Mouse (Mus musculus) ES-E14 (cell line): ENCODE data around the gene Lamp1. TPM values are rescaled to one million over a fixed set of nuclear protein-coding genes. Genes with fewer than 3 reads are reported as not detected.

Experiments
- DNase-seq: peaks from one replicate; pipeline ENCODE4 v3.0.0-alpha.2; 2013; ENCODE audit warnings: low read depth, low spot score
- H3K27ac ChIP-seq: 2 replicates; pipeline ENCODE4 v1.5.1; 2012; ENCODE audit warnings: low read depth, mild to moderate bottlenecking, low read length, moderate library complexity, mixed read lengths; ENCODE audit not compliant: poor library complexity, insufficient read depth, severe bottlenecking
- H3K36me3 ChIP-seq: 2 replicates; pipeline ENCODE4 v1.6.1; 2012; ENCODE audit warnings: mild to moderate bottlenecking, low read length, moderate library complexity, mixed read lengths; ENCODE audit not compliant: control insufficient read depth, poor library complexity, insufficient read depth, severe bottlenecking
- H3K4me1 ChIP-seq, 2 experiments: fragments of 150-350 bp in 1 of 2; sonication (generic) in 1 of 2; 2 replicates each; pipeline ENCODE4 v1.6.1; 2012; ENCODE audit warnings: low read length in 2 of 2, mild to moderate bottlenecking in 1 of 2, mixed read lengths in 1 of 2; ENCODE audit not compliant: control insufficient read depth in 2 of 2, insufficient read depth in 2 of 2, poor library complexity in 1 of 2
- H3K4me3 ChIP-seq, 2 experiments: fragments of 150-350 bp in 1 of 2; sonication (generic) in 1 of 2; 2 replicates each; pipeline ENCODE4 v1.5.1; 2012; ENCODE audit warnings: low read length in 2 of 2, low read depth in 1 of 2, mild to moderate bottlenecking in 1 of 2, mixed read lengths in 1 of 2; ENCODE audit not compliant: insufficient read depth in 1 of 2, poor library complexity in 1 of 2, severe bottlenecking in 1 of 2
- H3K9ac ChIP-seq: 2 replicates; pipeline ENCODE4 v1.6.1; 2012; ENCODE audit warnings: low read depth, mild to moderate bottlenecking, low read length, mixed read lengths; ENCODE audit not compliant: poor library complexity, insufficient read depth, severe bottlenecking
- H3K9me3 ChIP-seq: fragments of 150-350 bp; sonication (generic); 2 replicates; pipeline ENCODE4 v1.6.1; 2012; ENCODE audit warnings: low read depth, mild to moderate bottlenecking, low read length; ENCODE audit not compliant: control insufficient read depth, insufficient read depth
- CHD2 ChIP-seq: IDR thresholded peaks from 2 replicates; pipeline ENCODE4 v1.6.1; 2014; ENCODE audit warnings: mild to moderate bottlenecking, low read depth, low read length, inconsistent platforms
- HCFC1 ChIP-seq: IDR thresholded peaks from 2 replicates; pipeline ENCODE4 v1.6.1; 2012; ENCODE audit warnings: low read length, inconsistent platforms, borderline replicate concordance; ENCODE audit not compliant: insufficient read depth
- MAFK ChIP-seq: IDR thresholded peaks from 2 replicates; pipeline ENCODE4 v1.6.1; 2014; ENCODE audit warnings: mild to moderate bottlenecking, low read depth, low read length, inconsistent platforms; ENCODE audit not compliant: insufficient read depth
- ZC3H11A ChIP-seq: IDR thresholded peaks from 2 replicates; pipeline ENCODE4 v1.6.1; 2012; ENCODE audit warnings: low read depth, mild to moderate bottlenecking, inconsistent platforms, low read length, borderline replicate concordance
- ZNF384 ChIP-seq: IDR thresholded peaks from 2 replicates; pipeline ENCODE4 v1.6.1; 2012; ENCODE audit warnings: low read depth, low read length, inconsistent platforms
- in situ Hi-C, 2 experiments: fragments of 600-800 bp; cut with MboI; formaldehyde crosslinking; loops; one replicate each; pipeline ENCODE4 v1.15.1; 2025; ENCODE audit warnings: low sequenced_read_pairs in 2 of 2, inconsistent platforms in 1 of 2; ENCODE audit not compliant: unreplicated experiment in 2 of 2
- total RNA-seq: library from RNA; depleted of rRNA; stranded (reverse); fragments of 300-350 nt; gene quantifications from 2 replicates; pipeline ENCODE4 v1.2.3, GENCODE M21; 2012

The Lamp1 gene
- total RNA-seq, 1 experiment = 559 TPM

DNA sequence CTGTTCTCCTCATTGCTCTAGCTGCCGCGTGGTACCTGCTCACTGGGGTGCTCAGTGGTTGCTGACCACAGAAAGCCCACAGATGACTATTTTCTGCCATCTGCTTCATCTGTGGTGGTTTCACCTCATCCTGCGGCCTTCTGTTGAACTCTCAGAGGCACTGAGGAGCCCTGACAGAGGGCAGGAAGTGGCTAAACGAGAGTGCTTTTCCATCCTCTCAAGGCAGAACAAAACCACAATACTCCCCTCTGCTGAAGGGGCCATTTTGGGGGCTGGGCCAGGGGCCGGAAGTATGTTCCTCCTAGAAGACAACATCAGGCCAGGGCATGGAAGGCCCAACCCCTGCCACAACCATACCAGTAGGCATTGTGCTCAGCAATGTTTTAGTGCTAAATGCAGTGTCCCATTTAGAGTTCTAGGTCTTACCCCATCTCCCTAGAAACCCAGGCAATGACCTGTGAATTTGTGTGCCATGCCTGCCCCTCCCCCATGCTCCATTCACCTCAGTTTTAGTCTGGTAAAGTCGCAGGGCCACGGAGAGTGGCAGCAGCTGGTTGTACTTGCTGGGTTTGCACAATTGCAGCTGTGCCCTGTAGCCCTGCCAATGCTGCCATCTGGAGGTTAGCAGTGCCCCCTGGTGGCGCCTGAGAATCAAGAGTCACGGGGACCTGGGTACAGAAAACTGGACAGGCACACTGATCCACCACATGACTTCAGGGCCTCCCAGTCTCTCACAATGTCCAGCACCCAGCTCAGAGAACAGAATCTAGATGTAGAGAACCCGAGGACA lies 54.7 kb downstream of the Lamp1 start:
- Histone ChIP-seq H3K4me1 (peaks cover 9 to 18% of the 10 kb centered on the region in 2 experiments), H3K9ac (no peak overlapping the region), H3K36me3 (no peaks in the 10 kb centered on the region), H3K27ac (no peak overlapping the region), H3K9me3 (no peaks in the 10 kb centered on the region), H3K4me3 (no peak overlapping the region)
- no peak for TF ChIP-seq CHD2
- 0 out of 2 replicates have a peak, but pooled peaks have one; percentile 17 for TF ChIP-seq MAFK
- DNase-seq = peak; percentile 85
- in situ Hi-C loops = no loop called here

DNA sequence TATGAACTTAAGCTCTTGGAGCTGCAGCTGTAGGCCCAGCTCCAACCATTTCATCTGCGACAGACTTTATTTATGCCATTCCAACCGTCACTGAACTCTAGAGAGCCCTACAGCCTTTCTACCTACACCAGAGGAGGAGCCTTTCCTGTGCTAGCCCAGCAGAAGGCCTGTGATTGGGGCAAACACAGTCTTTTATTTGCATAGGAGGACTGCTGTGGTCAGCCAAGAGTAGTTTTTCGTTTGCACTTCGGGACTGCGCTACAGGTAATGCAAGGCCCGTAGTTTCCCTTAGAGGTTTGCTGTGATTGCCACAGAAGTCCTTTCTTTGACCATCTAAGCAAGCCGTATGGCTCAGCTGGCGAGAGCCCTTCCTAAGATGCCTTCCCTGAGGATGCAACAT lies 57.4 kb downstream of the Lamp1 start:
- Histone ChIP-seq H3K27ac (no peak overlapping the region), H3K9me3 (no peaks in the 10 kb centered on the region), H3K36me3 (no peaks in the 10 kb centered on the region), H3K4me1 (peaks cover 4 to 21% of the 10 kb centered on the region in 2 experiments; a peak in 3 of 4 replicates), H3K9ac (no peak overlapping the region), H3K4me3 (no peak overlapping the region)
- TF ChIP-seq MAFK = no peak
- no peak for TF ChIP-seq ZC3H11A
- no peak for TF ChIP-seq HCFC1
- no peak for TF ChIP-seq CHD2
- no peak for TF ChIP-seq ZNF384
- DNase-seq = no peak
- in situ Hi-C loops = no loop called here

DNA sequence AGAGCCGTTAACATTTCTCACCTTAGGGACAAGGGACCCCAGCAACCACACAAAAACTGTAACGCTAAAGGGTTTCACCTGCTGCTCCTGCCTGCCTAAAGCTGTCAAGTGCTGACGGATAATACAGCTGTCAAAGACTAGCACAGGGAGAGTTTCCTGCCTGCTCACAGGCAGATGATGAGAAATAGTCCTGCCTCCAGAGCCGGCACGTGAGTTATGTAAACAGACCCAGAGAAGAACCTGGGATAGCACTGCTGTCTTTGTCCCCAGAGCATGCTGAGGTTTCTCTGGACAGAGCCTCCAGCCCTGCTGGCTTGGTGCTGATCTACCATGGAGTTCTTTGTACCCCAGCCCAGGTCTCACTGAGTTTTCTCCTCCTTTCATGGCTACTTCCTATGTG lies 58.1 kb downstream of the Lamp1 start:
- no peak overlapping the region for H3K9ac ChIP-seq
- no peaks in the 10 kb centered on the region for H3K36me3 ChIP-seq
- no peak for TF ChIP-seq HCFC1
- TF ChIP-seq ZC3H11A = no peak
- no peak for TF ChIP-seq ZNF384
- no peak for TF ChIP-seq MAFK
- TF ChIP-seq CHD2 = no peak
- in situ Hi-C loops = no loop called here
- no peak for DNase-seq
- H3K27ac ChIP-seq = no peak overlapping the region
- no peaks in the 10 kb centered on the region for H3K9me3 ChIP-seq
- no peak overlapping the region for H3K4me3 ChIP-seq
- H3K4me1 ChIP-seq = peaks cover 4 to 21% of the 10 kb centered on the region in 2 experiments; a peak in 3 of 4 replicates

GRCm38 (mm10) chr8:13217986-13218385 lies 59.0 kb downstream of the Lamp1 start:
- TF ChIP-seq ZC3H11A = no peak
- TF ChIP-seq HCFC1 = no peak
- no peak for TF ChIP-seq CHD2
- TF ChIP-seq ZNF384 = no peak
- no peak for TF ChIP-seq MAFK
- Histone ChIP-seq H3K9ac (no peak overlapping the region), H3K36me3 (no peaks in the 10 kb centered on the region), H3K4me1 (peaks cover 4 to 20% of the 10 kb centered on the region in 2 experiments; a peak in 3 of 4 replicates), H3K27ac (no peak overlapping the region), H3K9me3 (no peaks in the 10 kb centered on the region), H3K4me3 (no peak overlapping the region)
- DNase-seq = no peak
- in situ Hi-C loops = no loop called here

DNA sequence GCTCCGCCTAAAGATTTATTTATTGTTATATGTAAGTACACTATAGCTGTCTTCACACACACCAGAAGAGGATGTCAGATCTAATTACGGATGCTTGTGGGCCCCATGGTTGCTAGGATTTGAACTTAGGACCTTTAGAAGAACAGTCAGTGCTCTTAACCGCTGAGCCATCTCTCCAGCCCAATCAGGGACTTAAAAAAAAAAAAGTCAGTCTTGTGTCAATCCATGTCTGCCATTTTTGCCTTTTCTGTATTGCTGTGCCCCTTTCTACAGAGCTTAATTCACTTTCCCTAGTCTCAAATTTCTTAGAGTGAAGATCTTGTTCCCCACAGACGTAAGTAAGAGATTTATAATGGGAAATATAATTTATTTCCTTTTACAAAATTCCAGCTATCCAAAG lies 59.5 kb downstream of the Lamp1 start:
- Histone ChIP-seq H3K4me3 (no peak overlapping the region), H3K9ac (no peak overlapping the region), H3K27ac (no peak overlapping the region), H3K4me1 (peaks cover 0 to 15% of the 10 kb centered on the region in 2 experiments; a peak in 1 of 4 replicates), H3K9me3 (no peaks in the 10 kb centered on the region), H3K36me3 (no peaks in the 10 kb centered on the region)
- in situ Hi-C loops = no loop called here
- TF ChIP-seq HCFC1 (no peak), ZNF384 (no peak), ZC3H11A (no peak), MAFK (no peak), CHD2 (no peak)
- DNase-seq = no peak
